Mouse (Mus musculus) right cerebral cortex, postnatal 14 days (tissue): ENCODE data around the gene Snx15.
"Not testable (repeated sequence)": the region's sequence is repeated elsewhere in the genome, so short reads cannot be mapped to it uniquely, and the experiment has no call there.

Experiments
- DNase-seq: peaks from one replicate; pipeline ENCODE4 v3.0.0; 2022

The Snx15 gene

GRCm38 (mm10) chr19:6127760-6128341 lies at the start of gene Snx15:
TSS of gene Snx15 (minus strand) at chr19:6128304.
- DNase-seq = peak; percentile 94

GRCm38 (mm10) chr19:6174771-6175170 lies 46.7 kb upstream of the Snx15 start:
- no peak for DNase-seq

- DNase-seq = no peak
These were observed 43.1 kb upstream of the Snx15 start for GRCm38 (mm10) chr19:6171215-6171614.

- no peak for DNase-seq
These were observed 38.6 kb upstream of the Snx15 start for GRCm38 (mm10) chr19:6166750-6167149.

- no peak for DNase-seq
These were observed 35.9 kb upstream of the Snx15 start for GRCm38 (mm10) chr19:6163872-6164547.

- DNase-seq = no peak
These were observed 29.1 kb upstream of the Snx15 start for GRCm38 (mm10) chr19:6157220-6157619.

GRCm38 (mm10) chr19:6156372-6156771 lies 28.3 kb upstream of the Snx15 start:
- no peak for DNase-seq

GRCm38 (mm10) chr19:6155174-6155573 lies 27.1 kb upstream of the Snx15 start:
- DNase-seq = no peak

- DNase-seq = no peak
These were observed 16.7 kb upstream of the Snx15 start for GRCm38 (mm10) chr19:6144842-6145241.

- peak; percentile 74 for DNase-seq
These were observed 13.3 kb upstream of the Snx15 start, which contains the start of gene Arl2 for GRCm38 (mm10) chr19:6141394-6141749. TSS of gene Arl2 (minus strand) at chr19:6141548.

GRCm38 (mm10) chr19:6140678-6141393 lies 12.7 kb upstream of the Snx15 start, which contains the start of gene Batf2:
TSS of gene Batf2 (plus strand) at chr19:6140983.
- DNase-seq = peak; percentile 93

GRCm38 (mm10) chr19:6140374-6140677 lies 12.2 kb upstream of the Snx15 start:
- no peak for DNase-seq

GRCm38 (mm10) chr19:6139701-6140100 lies 11.6 kb upstream of the Snx15 start:
- DNase-seq = no peak

GRCm38 (mm10) chr19:6136397-6136796 lies 8.3 kb upstream of the Snx15 start:
- DNase-seq = no peak

- DNase-seq = not testable (repeated sequence)
These were observed 5.1 kb upstream of the Snx15 start for GRCm38 (mm10) chr19:6133197-6133596.

- no peak for DNase-seq
These were observed 4.2 kb upstream of the Snx15 start for GRCm38 (mm10) chr19:6132171-6132827.

- not testable (repeated sequence) for DNase-seq
These were observed 2.5 kb upstream of the Snx15 start for GRCm38 (mm10) chr19:6130414-6131128.

GRCm38 (mm10) chr19:6126789-6127580 lies 1.1 kb downstream of the Snx15 start:
- no peak for DNase-seq

GRCm38 (mm10) chr19:6126289-6126688 lies 1.8 kb downstream of the Snx15 start:
- DNase-seq = no peak

- no peak for DNase-seq
These were observed 3.2 kb downstream of the Snx15 start for GRCm38 (mm10) chr19:6124898-6125297.

- no peak for DNase-seq
These were observed 4.8 kb downstream of the Snx15 start for GRCm38 (mm10) chr19:6123330-6123729.

GRCm38 (mm10) chr19:6121761-6122160 lies 6.3 kb downstream of the Snx15 start:
- DNase-seq = no peak
